Mouse (Mus musculus): ENCODE results near the gene Prr7.

GRCm38 (mm10) chr13:55471819-55472131, 7.7 kb downstream of the Prr7 start:
- no peak for TF ChIP-seq CTCF (IDR thresholded peaks at IDR 0.05; ENCODE audit: borderline replicate concordance, extremely low read depth, insufficient read depth, insufficient read length)
- TF ChIP-seq POLR2A (IDR thresholded peaks at IDR 0.05; ENCODE audit: borderline replicate concordance, extremely low read depth, insufficient read depth, insufficient read length, poor library complexity, severe bottlenecking): no peak

Measured in brain, embryonic 14.5 days (tissue).